Mouse (Mus musculus) neutrophil, adult 5-6 weeks (primary cell): ENCODE data around the gene Abcc4. TPM values are rescaled to one million over a fixed set of nuclear protein-coding genes. Genes with fewer than 3 reads are reported as not detected.

Experiments used
- total RNA-seq: library from RNA; stranded (forward); fragments of 200-1000 nt; gene quantifications from 2 replicates; pipeline ENCODE4 v1.2.3, GENCODE M21; 2017

Gene Abcc4
- total RNA-seq, 1 experiment from 2014 or later = 12.6 TPM

Other genes with a start within 250 kb of the Abcc4 start
- 1.7 and 2.5 TPM in 2 replicates for gene Cldn10, start 81.7 kb upstream of the Abcc4 start, total RNA-seq
- 5.0 and 5.4 TPM in 2 replicates for gene Dzip1, start 219.2 kb upstream of the Abcc4 start, total RNA-seq
- 43.8 and 44.4 TPM in 2 replicates for gene Dnajc3, start 231.8 kb upstream of the Abcc4 start, total RNA-seq